Mouse (Mus musculus) heart, postnatal 0 days (tissue): ENCODE results near the gene Fn1.

Experiments
- CTCF ChIP-seq: IDR thresholded peaks from 2 replicates; pipeline ENCODE4 v1.5.1; 2016; ENCODE audit warnings: antibody characterized with exemption, control low read depth, low read depth
- EP300 ChIP-seq: IDR thresholded peaks from 2 replicates; pipeline ENCODE4 v1.6.1; 2016; ENCODE audit warnings: antibody characterized with exemption, low read depth

GRCm38 (mm10) chr1:71635101-71636014, 17.6 kb downstream of the Fn1 start:
- TF ChIP-seq CTCF: no peak
- no peak for TF ChIP-seq EP300
